9 mouse cellular contexts compared by ENCODE assay signal in genomic region chr4:117658582-117659444, GRCm38 (mm10). TPM values are rescaled to one million over a fixed set of nuclear protein-coding genes. Genes with fewer than 3 reads are reported as not detected.
A peak's percentile ranks its signal among the peaks of the same experiment; 100 is the strongest.
DNase-seq lines count a peak whose midpoint lies in the region; ATAC-seq and TF ChIP-seq lines count a peak whose summit lies in the region.
"Had no signal": no experiment of that assay in that cellular context is flagged by ENCODE, and none has a peak within 500 bp of the region (broad histone marks: within the 10 kb centered on the region; RNA-seq: fewer than 3 reads in every experiment).

No protein-coding gene starts in this region.

- no peaks in the 10 kb centered on the region for H3K36me3 ChIP-seq in forebrain, embryonic 15.5 days
- H3K36me3 ChIP-seq in neural tube, embryonic 14.5 days (ENCODE audit: control insufficient read depth, insufficient read depth, low read length), result no peaks in the 10 kb centered on the region

- ATAC-seq in forebrain, embryonic 15.5 days (replicated peaks), result no peak
- peak; percentile 68 for ATAC-seq in neural tube, embryonic 14.5 days (ENCODE audit: low read depth)
- no peak for ATAC-seq in activated CD4-positive, CD25-positive, alpha-beta regulatory T cell, adult 4 months

- peak overlapping the region; percentile 77 for H3K27ac ChIP-seq in layer of hippocampus, adult 2 months
- peak overlapping the region; percentile 82 for H3K27ac ChIP-seq in forebrain, embryonic 15.5 days (replicated peaks)
- peak overlapping the region; percentile 55 for H3K27ac ChIP-seq in neural tube, embryonic 14.5 days (ENCODE audit: low read depth, low read length)
- H3K27ac ChIP-seq: macrophage had no signal

- TF ChIP-seq CTCF in layer of hippocampus, adult 2 months (conservative IDR thresholded peaks at IDR 0.05), result peak; percentile 67

- WGBS in forebrain, embryonic 15.5 days, result 62% methylated on average over 14 of the region's 14 CpGs
- WGBS in neural tube, embryonic 14.5 days, result 19% methylated on average over 14 of the region's 14 CpGs

- no peak overlapping the region for H3K4me3 ChIP-seq in layer of hippocampus, adult 2 months
- no peak overlapping the region for H3K4me3 ChIP-seq in forebrain, embryonic 15.5 days
- no peak overlapping the region for H3K4me3 ChIP-seq in neural tube, embryonic 14.5 days (ENCODE audit: low read depth, low read length)

- H3K9ac ChIP-seq in forebrain, embryonic 15.5 days (replicated peaks), result no peak overlapping the region
- H3K9ac ChIP-seq in neural tube, embryonic 14.5 days (replicated peaks; ENCODE audit: low read depth, low read length), result no peak overlapping the region

- H3K9me3 ChIP-seq in forebrain, embryonic 15.5 days, result no peaks in the 10 kb centered on the region
- no peaks in the 10 kb centered on the region for H3K9me3 ChIP-seq in neural tube, embryonic 14.5 days (ENCODE audit: control insufficient read depth, low read length)

- H3K27me3 ChIP-seq in forebrain, embryonic 15.5 days, result no peaks in the 10 kb centered on the region
- no peaks in the 10 kb centered on the region for H3K27me3 ChIP-seq in neural tube, embryonic 14.5 days (ENCODE audit: control insufficient read depth, insufficient read depth, low read length)

- H3K4me2 ChIP-seq in forebrain, embryonic 15.5 days (replicated peaks), result no peak overlapping the region
- no peak overlapping the region for H3K4me2 ChIP-seq in neural tube, embryonic 14.5 days (ENCODE audit: low read depth, low read length)

- DNase-seq in layer of hippocampus, adult 2 months (ENCODE audit: low spot score in 2 of 2), result no peak
- DNase-seq in layer of hippocampus, postnatal 25 days (ENCODE audit: extremely low spot score in 1 of 2, low spot score in 1 of 2), result no peak
- DNase-seq in NIH3T3 (ENCODE audit: low read depth), result peak; percentile 66
- peak; percentile 50 to 81 for DNase-seq in kidney, postnatal 36 days
- no peak for DNase-seq in layer of hippocampus, postnatal 14 days (ENCODE audit: low spot score in 2 of 2)

- peaks cover 48% of the 10 kb centered on the region for H3K4me1 ChIP-seq in forebrain, embryonic 15.5 days
- H3K4me1 ChIP-seq in neural tube, embryonic 14.5 days (ENCODE audit: control insufficient read depth, insufficient read depth, low read length), result peaks cover 28% of the 10 kb centered on the region; the same call in 1 of the 2 replicates

RNA-seq across cellular contexts. Expression of gene Dmap1, which starts 23.3 kb away (rescaled TPM):
- total RNA-seq in layer of hippocampus, adult 2 months (2021), result 10 to 100 TPM; 39.0 to 40.4 TPM
- total RNA-seq in layer of hippocampus, postnatal 25 days (2021), result 10 to 100 TPM; 35.8 to 39.6 TPM
- 78.7 and 81.2 TPM in 2 replicates for polyA plus RNA-seq in forebrain, embryonic 15.5 days (2015; fragmentation: Nextera tagmentation; extraction: Ambion mirVana)
- polyA plus RNA-seq in neural tube, embryonic 14.5 days (2014; fragmentation: Nextera tagmentation; extraction: Ambion mirVana), result 81.3 and 87.5 TPM in 2 replicates
- polyA plus RNA-seq in activated CD4-positive, CD25-positive, alpha-beta regulatory T cell, adult 4 months (2017; shearing (Covaris generic)), result 10 to 100 TPM; 21.4 to 24.9 TPM
- total RNA-seq in layer of hippocampus, postnatal 14 days (2021), result 10 to 100 TPM; 31.8 TPM

Comparison
In these comparisons a context has a peak if more than half of its experiments do, and no peak if none do; other contexts are left out.
1. DNase-seq: peak in NIH3T3 (single experiment) and kidney, postnatal 36 days (2 of 2); none in layer of hippocampus, adult 2 months (0 of 2), layer of hippocampus, postnatal 25 days (0 of 2) and layer of hippocampus, postnatal 14 days (0 of 2).
2. Peak in every context shown above with its lines, with median percentiles within 50 percentile points of each other: H3K27ac ChIP-seq.